Mouse (Mus musculus): ENCODE measurements around the gene Srpr. TPM values are rescaled to one million over a fixed set of nuclear protein-coding genes. Genes with fewer than 3 reads are reported as not detected.

Gene Srpr
- total and polyA plus RNA-seq, 3 experiments, result 42.9 to 113 (median 63.5) TPM

- peak; percentile 88 for TF ChIP-seq MXI1 (IDR thresholded peaks at IDR 0.05; ENCODE audit: low read depth, low read length)
- TF ChIP-seq GATA1 (IDR thresholded peaks at IDR 0.05; ENCODE audit: low read depth, low read length), result no peak
- no peak for TF ChIP-seq TBP (IDR thresholded peaks at IDR 0.05; ENCODE audit: low read depth, low read length)
- TF ChIP-seq ETS1 (IDR thresholded peaks at IDR 0.05; ENCODE audit: low read depth, low read length), result peak; percentile 56; the same call in 1 of the 2 replicates
- peak; percentile 70 for TF ChIP-seq USF1 (IDR thresholded peaks at IDR 0.05; ENCODE audit: low read depth, low read length)
Observed at GRCm38 (mm10) chr9:35175251-35176123, 24.5 kb upstream of the Srpr start, which contains the start of gene Dcps (continued).

GRCm38 (mm10) chr9:35176124-35176659 is 23.8 kb upstream of the Srpr start:
- Histone ChIP-seq H3K4me1 (ENCODE audit: control insufficient read depth in 1 of 2, insufficient read depth in 2 of 2, low read length in 2 of 2) (peaks cover 0 to 4% of the 10 kb centered on the region in 2 experiments; a peak in 1 of 4 replicates), H3K9me3 (replicated peaks; ENCODE audit: insufficient read depth, low read length) (no peaks in the 10 kb centered on the region), H3K27ac (ENCODE audit: control insufficient read depth, low read depth, low read length) (no peak overlapping the region), H3K79me2 (ENCODE audit: control insufficient read depth, insufficient read depth, low read length, poor library complexity) (peaks cover 12% of the 10 kb centered on the region), H3K36me3 (ENCODE audit: control insufficient read depth in 1 of 2, insufficient read depth in 2 of 2, low read length in 2 of 2) (peaks cover 0 to 9% of the 10 kb centered on the region in 2 experiments; a peak in 2 of 4 replicates), H3K27me3 (ENCODE audit: control insufficient read depth in 1 of 2, insufficient read depth in 2 of 2, low read length in 2 of 2) (no peaks in the 10 kb centered on the region), H3K9ac (ENCODE audit: control insufficient read depth, low read depth, low read length, poor library complexity, severe bottlenecking) (peak overlapping the region; percentile 45), H3K4me3 (ENCODE audit: control insufficient read depth in 1 of 2, insufficient read depth in 1 of 2, low read depth in 2 of 2, low read length in 2 of 2) (peak overlapping the region; percentile 69 to 85)
- DNase-seq (ENCODE audit: low read depth, low spot score), result no peak
- TF ChIP-seq ZC3H11A (IDR thresholded peaks at IDR 0.05; ENCODE audit: low read depth, low read length) (no peak), USF1 (IDR thresholded peaks at IDR 0.05; ENCODE audit: low read depth, low read length) (no peak), ZMIZ1 (IDR thresholded peaks at IDR 0.05; ENCODE audit: low read depth, low read length) (no peak), TBP (IDR thresholded peaks at IDR 0.05; ENCODE audit: low read depth, low read length) (no peak), MXI1 (IDR thresholded peaks at IDR 0.05; ENCODE audit: low read depth, low read length) (no peak), GABPA (IDR thresholded peaks at IDR 0.05; ENCODE audit: low read depth, low read length) (no peak; the same call in 1 of the 2 replicates), MYC (IDR thresholded peaks at IDR 0.05; ENCODE audit: low read depth, low read length) (no peak), E2F4 (IDR thresholded peaks at IDR 0.05; ENCODE audit: borderline replicate concordance, low read depth, low read length) (no peak), RCOR1 (IDR thresholded peaks at IDR 0.05; ENCODE audit: low read depth, low read length) (no peak), HCFC1 (IDR thresholded peaks at IDR 0.05; ENCODE audit: low read depth, low read length) (no peak), USF2 (IDR thresholded peaks at IDR 0.05; ENCODE audit: borderline replicate concordance in 1 of 2, insufficient read depth in 1 of 2, low read depth in 1 of 2, low read length in 2 of 2) (no peak)

- no peak for DNase-seq (ENCODE audit: low read depth, low spot score)
- peaks cover 0 to 15% of the 10 kb centered on the region in 2 experiments; a peak in 2 of 4 replicates for H3K36me3 ChIP-seq (ENCODE audit: control insufficient read depth in 1 of 2, insufficient read depth in 2 of 2, low read length in 2 of 2)
- H3K4me3 ChIP-seq (ENCODE audit: control insufficient read depth in 1 of 2, insufficient read depth in 1 of 2, low read depth in 2 of 2, low read length in 2 of 2), result no peak overlapping the region
- H3K9ac ChIP-seq (ENCODE audit: control insufficient read depth, low read depth, low read length, poor library complexity, severe bottlenecking), result no peak overlapping the region
- no peaks in the 10 kb centered on the region for H3K79me2 ChIP-seq (ENCODE audit: control insufficient read depth, insufficient read depth, low read length, poor library complexity)
- no peak for TF ChIP-seq UBTF (IDR thresholded peaks at IDR 0.05; ENCODE audit: borderline replicate concordance, insufficient read depth, low read depth, low read length)
- no peak for TF ChIP-seq ZC3H11A (IDR thresholded peaks at IDR 0.05; ENCODE audit: low read depth, low read length)
- TF ChIP-seq SIN3A (IDR thresholded peaks at IDR 0.05; ENCODE audit: low read length), result 0 out of 2 replicates have a peak, but pooled peaks have one; percentile 8
- H3K27me3 ChIP-seq (ENCODE audit: control insufficient read depth in 1 of 2, insufficient read depth in 2 of 2, low read length in 2 of 2), result no peaks in the 10 kb centered on the region
- peaks cover 9 to 13% of the 10 kb centered on the region in 2 experiments; a peak in 3 of 4 replicates for H3K4me1 ChIP-seq (ENCODE audit: control insufficient read depth in 1 of 2, insufficient read depth in 2 of 2, low read length in 2 of 2)
- H3K9me3 ChIP-seq (replicated peaks; ENCODE audit: insufficient read depth, low read length), result no peaks in the 10 kb centered on the region
- no peak overlapping the region for H3K27ac ChIP-seq (ENCODE audit: control insufficient read depth, low read depth, low read length)
Observed at GRCm38 (mm10) chr9:35182832-35183231, 17.1 kb upstream of the Srpr start.

Data from MEL (cell line).